Mouse (Mus musculus): ENCODE measurements around the gene Col18a1.

DNA sequence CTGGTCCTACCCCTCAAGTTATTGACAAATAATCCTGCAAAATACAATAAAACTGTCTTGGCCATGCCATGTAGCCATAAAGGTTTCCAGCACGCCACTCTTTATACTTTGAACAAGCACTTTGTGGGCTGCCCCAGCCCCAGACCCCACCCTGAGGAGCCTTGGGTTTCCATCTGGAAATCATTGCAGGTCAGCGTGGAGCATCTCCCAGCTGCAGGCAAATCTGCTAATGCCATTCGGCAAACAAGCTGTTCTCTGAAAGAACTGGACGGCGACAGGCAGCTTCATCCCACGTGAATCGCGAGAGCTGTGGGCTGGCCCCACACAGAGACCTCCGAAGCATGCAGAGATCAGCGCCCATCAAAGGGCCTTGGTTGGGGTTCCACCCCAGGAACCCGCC is 34.2 kb downstream of the Col18a1 start:
- no peak for TF ChIP-seq CTCF (IDR thresholded peaks at IDR 0.05; ENCODE audit: insufficient read depth, low read length)
- TF ChIP-seq POLR2A (IDR thresholded peaks at IDR 0.05; ENCODE audit: borderline replicate concordance, extremely low read depth, low read depth, low read length), result no peak

Measured in lung, adult 2 months (tissue).